ENCODE assay signal across 9 mouse cellular contexts in genomic region chr15:103216052-103216451, GRCm38 (mm10). TPM values are rescaled to one million over a fixed set of nuclear protein-coding genes. Genes with fewer than 3 reads are reported as not detected.
A peak's percentile ranks its signal among the peaks of the same experiment; 100 is the strongest.
DNase-seq lines count a peak whose midpoint lies in the region; ATAC-seq and TF ChIP-seq lines count a peak whose summit lies in the region.
"Had no signal": no experiment of that assay in that cellular context is flagged by ENCODE, and none has a peak within 500 bp of the region (broad histone marks: within the 10 kb centered on the region; RNA-seq: fewer than 3 reads in every experiment).

No protein-coding gene starts in this region.

- 13% methylated on average over 2 of the region's 2 CpGs for WGBS in forebrain, embryonic 16.5 days
- WGBS in liver, embryonic 15.5 days (ENCODE audit: insufficient replicate concordance) = 69% methylated on average over 2 of the region's 2 CpGs

- TF ChIP-seq CTCF in gastrocnemius, adult 2 months (IDR thresholded peaks at IDR 0.05) = no peak
- no peak for TF ChIP-seq CTCF in CH12.LX (conservative IDR thresholded peaks at IDR 0.05 in 1 of 2, IDR thresholded peaks at IDR 0.05 in 1 of 2; ENCODE audit: low read depth in 2 of 2, low read length in 2 of 2)

- DNase-seq in gastrocnemius, adult 2 months = no peak
- DNase-seq in gastrocnemius, adult 8-10 months (ENCODE audit: low spot score in 2 of 2) = no peak
- no peak for DNase-seq in CH12.LX (ENCODE audit: extremely low read depth)
- DNase-seq in frontal cortex, postnatal 14 days (ENCODE audit: low spot score in 2 of 2) = no peak
- DNase-seq in adrenal gland, postnatal 25 days = no peak
- DNase-seq in thymus, postnatal 25 days = no peak
- DNase-seq: right cerebral cortex, postnatal 25 days had no signal

- peak overlapping the region; percentile 85 for H3K27ac ChIP-seq in gastrocnemius, adult 2 months
- no peak overlapping the region for H3K27ac ChIP-seq in CH12.LX (ENCODE audit: insufficient read depth, low read depth)
- peak overlapping the region; percentile 93 for H3K27ac ChIP-seq in forebrain, embryonic 16.5 days (ENCODE audit: low read length)
- no peak overlapping the region for H3K27ac ChIP-seq in liver, embryonic 15.5 days (replicated peaks)

- H3K4me2 ChIP-seq in CH12.LX (ENCODE audit: insufficient read depth, low read depth, poor library complexity, severe bottlenecking) = peak overlapping the region; percentile 98
- H3K4me2 ChIP-seq in forebrain, embryonic 16.5 days (ENCODE audit: low read length) = peak overlapping the region; percentile 69
- H3K4me2 ChIP-seq in liver, embryonic 15.5 days = peak overlapping the region; percentile 35

- dilution Hi-C loops in CH12.LX (cut with MboI; ENCODE audit: extremely low pct_ligation_motif_present, extremely low pct_unique_long_range_greater_than_20kb, low sequenced_read_pairs) = no loop called here

- no peak for TF ChIP-seq EP300 in CH12.LX (IDR thresholded peaks at IDR 0.05; ENCODE audit: low read length)

- H3K9ac ChIP-seq in CH12.LX (ENCODE audit: insufficient read depth, low read depth) = no peak overlapping the region; the same call in 1 of the 2 replicates
- H3K9ac ChIP-seq in forebrain, embryonic 16.5 days (replicated peaks; ENCODE audit: low read depth, low read length) = no peak overlapping the region
- no peak overlapping the region; the same call in 1 of the 2 replicates for H3K9ac ChIP-seq in liver, embryonic 15.5 days

- no peaks in the 10 kb centered on the region for H3K27me3 ChIP-seq in CH12.LX (replicated peaks)
- H3K27me3 ChIP-seq in forebrain, embryonic 16.5 days (replicated peaks; ENCODE audit: control insufficient read depth, insufficient read depth, low read length) = no peaks in the 10 kb centered on the region
- no peaks in the 10 kb centered on the region for H3K27me3 ChIP-seq in liver, embryonic 15.5 days

- no peak for TF ChIP-seq RAD21 in CH12.LX (IDR thresholded peaks at IDR 0.05; ENCODE audit: low read depth, low read length)

- H3K36me3 ChIP-seq in CH12.LX (replicated peaks in 1 of 2; ENCODE audit: control insufficient read depth in 1 of 2, insufficient read depth in 1 of 2, low read length in 1 of 2) = peaks cover 18 to 43% of the 10 kb centered on the region in 2 experiments
- H3K36me3 ChIP-seq in forebrain, embryonic 16.5 days (ENCODE audit: control insufficient read depth, insufficient read depth) = peaks cover 12% of the 10 kb centered on the region
- H3K36me3 ChIP-seq in liver, embryonic 15.5 days (replicated peaks) = peaks cover 24% of the 10 kb centered on the region

- no peak overlapping the region for H3K4me3 ChIP-seq in gastrocnemius, adult 2 months
- H3K4me3 ChIP-seq in CH12.LX (replicated peaks in 1 of 3; ENCODE audit: low read depth in 2 of 3, low read length in 2 of 3, poor library complexity in 1 of 3) = no peak overlapping the region
- H3K4me3 ChIP-seq in forebrain, embryonic 16.5 days (replicated peaks; ENCODE audit: low read length) = no peak overlapping the region
- H3K4me3 ChIP-seq in liver, embryonic 15.5 days (replicated peaks) = no peak overlapping the region

- in situ Hi-C loops in CH12.LX (cut with MboI; ENCODE audit: low pct_ligation_motif_present, low pct_unique_long_range_greater_than_20kb, low sequenced_read_pairs) = no loop called here

- H3K9me3 ChIP-seq in CH12.LX (replicated peaks; ENCODE audit: low read length) = no peaks in the 10 kb centered on the region
- no peaks in the 10 kb centered on the region for H3K9me3 ChIP-seq in forebrain, embryonic 16.5 days (ENCODE audit: control insufficient read depth, low read length)
- no peaks in the 10 kb centered on the region for H3K9me3 ChIP-seq in liver, embryonic 15.5 days (replicated peaks)

- intact Hi-C loops in gastrocnemius, adult 2 months (cut with DNase I) = no loop called here

- H3K4me1 ChIP-seq in CH12.LX (ENCODE audit: control insufficient read depth in 1 of 2, insufficient read depth in 2 of 2) = peaks cover 3 to 67% of the 10 kb centered on the region in 2 experiments
- H3K4me1 ChIP-seq in forebrain, embryonic 16.5 days (replicated peaks; ENCODE audit: control insufficient read depth, insufficient read depth, low read length) = peaks cover 31% of the 10 kb centered on the region
- H3K4me1 ChIP-seq in liver, embryonic 15.5 days (replicated peaks) = peaks cover 34% of the 10 kb centered on the region

- TF ChIP-seq POLR2A in CH12.LX (IDR thresholded peaks at IDR 0.05; ENCODE audit: low read depth, low read length) = no peak

- no peak for ATAC-seq in forebrain, embryonic 16.5 days
- ATAC-seq in liver, embryonic 15.5 days (ENCODE audit: insufficient read depth) = no peak

- peaks cover 77% of the 10 kb centered on the region for H3K79me2 ChIP-seq in CH12.LX (replicated peaks; ENCODE audit: control insufficient read depth, extremely low read depth, insufficient read depth, poor library complexity, severe bottlenecking)

TF ChIP-seq in CH12.LX, 34 proteins besides CTCF, POLR2A, EP300 and RAD21:
- TF ChIP-seq CHD1 (IDR thresholded peaks at IDR 0.05; ENCODE audit: low read depth, low read length) (0 out of 2 replicates have a peak, but pooled peaks have one; percentile 42), NRF1 (IDR thresholded peaks at IDR 0.05; ENCODE audit: low read depth, low read length) (no peak), GABPA (IDR thresholded peaks at IDR 0.05; ENCODE audit: insufficient replicate concordance, low read depth, low read length) (no peak), MEF2A (IDR thresholded peaks at IDR 0.05; ENCODE audit: borderline replicate concordance, low read depth, low read length) (no peak), POLR2AphosphoS2 (IDR thresholded peaks at IDR 0.05; ENCODE audit: low read depth, low read length) (no peak)

RNA-seq across cellular contexts. Expression of gene Cbx5, which starts 23.6 kb away (rescaled TPM):
- 10 to 100 TPM; 24.4 to 36.6 TPM for total RNA-seq in gastrocnemius, adult 2 months (2021)
- total RNA-seq in gastrocnemius, adult 8-10 months (2022) = 10 to 100 TPM; 25.0 to 34.2 (median 28.9) TPM
- total RNA-seq in CH12.LX (2012; rRNA removed) (94.9 and 99.6 TPM in 2 replicates), CH12.LX (2014; rRNA removed) (152 and 171 TPM in 2 replicates)
- polyA plus RNA-seq in CH12.LX (2012; ENCODE audit: insufficient read length, low read depth) = 128 and 151 TPM in 2 replicates
- polyA plus RNA-seq in forebrain, embryonic 16.5 days (2015; fragmentation: Nextera tagmentation; extraction: Ambion mirVana) = 132 and 139 TPM in 2 replicates
- polyA plus RNA-seq in liver, embryonic 15.5 days (2015; fragmentation: Nextera tagmentation; extraction: Ambion mirVana) = 44.5 and 49.2 TPM in 2 replicates
- 73.2 and 88.5 TPM in 2 replicates for total RNA-seq in adrenal gland, postnatal 25 days (2021)

RNA-seq across cellular contexts. Expression of gene Hnrnpa1, which starts 24.2 kb away (rescaled TPM):
- 10 to 100 TPM; 93.9 to 98.7 TPM for total RNA-seq in gastrocnemius, adult 2 months (2021)
- total RNA-seq in gastrocnemius, adult 8-10 months (2022) = 100 to 1,000 TPM in 1 of 4 experiments, 10 to 100 TPM in 3; 82.7 to 111 (median 89.3) TPM
- total RNA-seq in CH12.LX (2012; rRNA removed) (635 and 691 TPM in 2 replicates), CH12.LX (2014; rRNA removed) (757 and 802 TPM in 2 replicates)
- 1,746 and 1,799 TPM in 2 replicates for polyA plus RNA-seq in CH12.LX (2012; ENCODE audit: insufficient read length, low read depth)
- polyA plus RNA-seq in forebrain, embryonic 16.5 days (2015; fragmentation: Nextera tagmentation; extraction: Ambion mirVana) = 935 and 1,030 TPM in 2 replicates
- 193 and 220 TPM in 2 replicates for polyA plus RNA-seq in liver, embryonic 15.5 days (2015; fragmentation: Nextera tagmentation; extraction: Ambion mirVana)
- total RNA-seq in adrenal gland, postnatal 25 days (2021) = 210 and 212 TPM in 2 replicates

RNA-seq across cellular contexts. Expression of gene Nfe2, which starts 42.2 kb away (rescaled TPM):
- not detected for total RNA-seq in gastrocnemius, adult 2 months (2021)
- not detected for total RNA-seq in gastrocnemius, adult 8-10 months (2022)
- 0.13 TPM in 1 of 2 replicates, not detected in the other for total RNA-seq in CH12.LX (2012; rRNA removed)
- not detected in 2 replicates for total RNA-seq in CH12.LX (2014; rRNA removed)
- polyA plus RNA-seq in CH12.LX (2012; ENCODE audit: insufficient read length, low read depth) = 0.14 and 0.33 TPM in 2 replicates
- 0.30 and 0.39 TPM in 2 replicates for polyA plus RNA-seq in forebrain, embryonic 16.5 days (2015; fragmentation: Nextera tagmentation; extraction: Ambion mirVana)
- 207 and 217 TPM in 2 replicates for polyA plus RNA-seq in liver, embryonic 15.5 days (2015; fragmentation: Nextera tagmentation; extraction: Ambion mirVana)
- total RNA-seq in adrenal gland, postnatal 25 days (2021) = 0.58 TPM in 1 of 2 replicates, not detected in the other

RNA-seq across cellular contexts. Expression of gene Smug1, which starts 49.2 kb away (rescaled TPM):
- 10 to 100 TPM; 10.8 to 12.7 TPM for total RNA-seq in gastrocnemius, adult 2 months (2021)
- 10 to 100 TPM in 3 of 4 experiments, 1 to 10 TPM in 1; 10.0 to 19.3 (median 12.3) TPM for total RNA-seq in gastrocnemius, adult 8-10 months (2022)
- total RNA-seq in CH12.LX (2012; rRNA removed) = 7.3 and 7.8 TPM in 2 replicates
- total RNA-seq in CH12.LX (2014; rRNA removed) = 9.5 and 9.8 TPM in 2 replicates
- 6.1 and 7.3 TPM in 2 replicates for polyA plus RNA-seq in CH12.LX (2012; ENCODE audit: insufficient read length, low read depth)
- polyA plus RNA-seq in forebrain, embryonic 16.5 days (2015; fragmentation: Nextera tagmentation; extraction: Ambion mirVana) = 28.0 and 29.2 TPM in 2 replicates
- polyA plus RNA-seq in liver, embryonic 15.5 days (2015; fragmentation: Nextera tagmentation; extraction: Ambion mirVana) = 4.6 and 5.4 TPM in 2 replicates
- 12.1 and 19.9 TPM in 2 replicates for total RNA-seq in adrenal gland, postnatal 25 days (2021)

RNA-seq across cellular contexts. Expression of gene Copz1, which starts 56.5 kb away (rescaled TPM):
- 10 to 100 TPM; 38.5 to 41.4 TPM for total RNA-seq in gastrocnemius, adult 2 months (2021)
- total RNA-seq in gastrocnemius, adult 8-10 months (2022) = 10 to 100 TPM; 34.7 to 39.4 (median 35.6) TPM
- 80.0 and 97.9 TPM in 2 replicates for total RNA-seq in CH12.LX (2012; rRNA removed)
- 135 and 148 TPM in 2 replicates for total RNA-seq in CH12.LX (2014; rRNA removed)
- 263 and 271 TPM in 2 replicates for polyA plus RNA-seq in CH12.LX (2012; ENCODE audit: insufficient read length, low read depth)
- 221 TPM in 2 replicates for polyA plus RNA-seq in forebrain, embryonic 16.5 days (2015; fragmentation: Nextera tagmentation; extraction: Ambion mirVana)
- 196 and 203 TPM in 2 replicates for polyA plus RNA-seq in liver, embryonic 15.5 days (2015; fragmentation: Nextera tagmentation; extraction: Ambion mirVana)
- 143 and 145 TPM in 2 replicates for total RNA-seq in adrenal gland, postnatal 25 days (2021)

Comparison
In these comparisons a context has a peak if more than half of its experiments do, and no peak if none do; other contexts are left out.
1. H3K27ac ChIP-seq: peak in gastrocnemius, adult 2 months (single experiment) and forebrain, embryonic 16.5 days (single experiment); none in CH12.LX (single experiment) and liver, embryonic 15.5 days (single experiment).
2. H3K4me2 ChIP-seq: peak in every context shown above with its lines; median percentile 98 in CH12.LX; 69 in forebrain, embryonic 16.5 days; 35 in liver, embryonic 15.5 days.